Mouse (Mus musculus) thymus, adult 2 months (tissue): ENCODE results near the gene Sema7a.

Experiments
- CTCF ChIP-seq: fragments of 200-500 bp; IDR thresholded peaks from 2 replicates; pipeline ENCODE4 v1.5.1; 2012; ENCODE audit warnings: mild to moderate bottlenecking, control low read depth, low read length, moderate library complexity, borderline replicate concordance; ENCODE audit not compliant: control insufficient read depth, poor library complexity, insufficient read depth; ENCODE audit errors: extremely low read depth
- POLR2A ChIP-seq: fragments of 200-500 bp; IDR thresholded peaks from 2 replicates; pipeline ENCODE4 v1.6.1; 2012; ENCODE audit warnings: mild to moderate bottlenecking, low read length, control low read depth, moderate library complexity; ENCODE audit not compliant: control insufficient read depth, poor library complexity, insufficient read depth; ENCODE audit errors: extremely low read depth

GRCm38 (mm10) chr9:57963998-57964395 lies 24.1 kb downstream of the Sema7a start:
- TF ChIP-seq CTCF (no peak), POLR2A (no peak)
